Mouse (Mus musculus): ENCODE data around the gene P4hb. TPM values are rescaled to one million over a fixed set of nuclear protein-coding genes. Genes with fewer than 3 reads are reported as not detected.

Gene P4hb
- total RNA-seq, 1 experiment from 2014 or later, result 479 TPM

Other genes starting within 250 kb of the P4hb start
- gene Actg1, start 224.7 kb downstream of the P4hb start, total RNA-seq (2021), result 1,064 and 1,109 TPM in 2 replicates
- gene Fscn2, start 211.7 kb downstream of the P4hb start, total RNA-seq (2021), result 0.37 and 0.71 TPM in 2 replicates
- 18.7 and 24.6 TPM in 2 replicates for gene Faap100, start 194.5 kb downstream of the P4hb start, total RNA-seq (2021)
- 73.8 and 82.5 TPM in 2 replicates for gene Nploc4, start 135.5 kb downstream of the P4hb start, total RNA-seq (2021)
- gene Tspan10, start 130.6 kb downstream of the P4hb start, total RNA-seq (2021), result 2.3 and 4.7 TPM in 2 replicates
- gene Pde6g, start 119.8 kb downstream of the P4hb start, total RNA-seq (2021), result 0.33 TPM in 1 of 2 replicates, not detected in the other
- 53.9 and 58.6 TPM in 2 replicates for gene Oxld1, start 115.2 kb downstream of the P4hb start, total RNA-seq (2021)
- 20.6 and 28.1 TPM in 2 replicates for gene Ccdc137, start 115.1 kb downstream of the P4hb start, total RNA-seq (2021)
- 19.6 and 23.4 TPM in 2 replicates for gene Arl16, start 105.6 kb downstream of the P4hb start, total RNA-seq (2021)
- 161 TPM in 2 replicates for gene Mrpl12, start 88.6 kb downstream of the P4hb start, total RNA-seq (2021)
- 50.7 and 64.4 TPM in 2 replicates for gene Slc25a10, start 81.4 kb downstream of the P4hb start, total RNA-seq (2021)
- gene Gcgr, start 42.6 kb downstream of the P4hb start, total RNA-seq (2021), result 2.3 and 11.7 TPM in 2 replicates
- 52.6 and 67.9 TPM in 2 replicates for gene Mcrip1, start 23.5 kb downstream of the P4hb start, total RNA-seq (2021)
- gene Ppp1r27, start 22.1 kb downstream of the P4hb start, total RNA-seq (2021), result 0.48 TPM in 1 of 2 replicates, not detected in the other
- gene Arhgdia, start 8.4 kb upstream of the P4hb start, total RNA-seq (2021), result 268 and 310 TPM in 2 replicates
- 120 and 128 TPM in 2 replicates for gene Alyref, start 25.1 kb upstream of the P4hb start, total RNA-seq (2021)
- 68.3 and 69.0 TPM in 2 replicates for gene Anapc11, start 25.2 kb upstream of the P4hb start, total RNA-seq (2021)
- gene Npb, start 35.2 kb upstream of the P4hb start, total RNA-seq (2021), result 1.6 TPM in 1 of 2 replicates, not detected in the other
- gene Pcyt2, start 44.7 kb upstream of the P4hb start, total RNA-seq (2021), result 148 and 187 TPM in 2 replicates
- gene Sirt7, start 52.0 kb upstream of the P4hb start, total RNA-seq (2021), result 37.1 and 39.7 TPM in 2 replicates
- gene Mafg, start 60.3 kb upstream of the P4hb start, total RNA-seq (2021), result 51.8 and 55.3 TPM in 2 replicates
- 1.6 TPM in 2 replicates for gene Pycr1, start 70.5 kb upstream of the P4hb start, total RNA-seq (2021)
- 0.94 TPM in 1 of 2 replicates, not detected in the other for gene Myadml2, start 74.9 kb upstream of the P4hb start, total RNA-seq (2021)
- 8.3 and 11.2 TPM in 2 replicates for gene Notum, start 87.9 kb upstream of the P4hb start, total RNA-seq (2021)
- gene Aspscr1, start 99.7 kb upstream of the P4hb start, total RNA-seq (2021), result 69.4 and 71.3 TPM in 2 replicates
- gene Cenpx, start 140.5 kb upstream of the P4hb start, total RNA-seq (2021), result 46.4 and 52.5 TPM in 2 replicates
- 27.2 and 31.5 TPM in 2 replicates for gene Lrrc45, start 140.7 kb upstream of the P4hb start, total RNA-seq (2021)
- gene Rac3, start 148.2 kb upstream of the P4hb start, total RNA-seq (2021), result 3.2 and 5.3 TPM in 2 replicates
- gene Dcxr, start 154.0 kb upstream of the P4hb start, total RNA-seq (2021), result 31.8 and 41.9 TPM in 2 replicates
- 7.3 and 10.2 TPM in 2 replicates for gene Cbr2, start 158.9 kb upstream of the P4hb start, total RNA-seq (2021)
- gene Hmga1b, start 189.5 kb upstream of the P4hb start, total RNA-seq (2021), result 20.9 and 46.6 TPM in 2 replicates
- gene Rfng, start 211.0 kb upstream of the P4hb start, total RNA-seq (2021), result 18.5 and 18.6 TPM in 2 replicates
- 101 and 107 TPM in 2 replicates for gene Gps1, start 211.0 kb upstream of the P4hb start, total RNA-seq (2021)
- gene Dus1l, start 223.2 kb upstream of the P4hb start, total RNA-seq (2021), result 64.5 and 70.5 TPM in 2 replicates